Mouse (Mus musculus) B cell, adult 2 months (primary cell): ENCODE data around the gene Calhm5.

ENCODE experiments used
- DNase-seq, 2 experiments: peaks; one replicate each; pipeline ENCODE4 v3.0.0; 2022

Gene Calhm5

GRCm38 (mm10) chr10:34069606-34070005, 26.7 kb downstream of the Calhm5 start:
- no peak for DNase-seq

- no peak for DNase-seq
These were observed 29.7 kb downstream of the Calhm5 start for GRCm38 (mm10) chr10:34066591-34066990.

- DNase-seq = no peak
These were observed 42.3 kb downstream of the Calhm5 start for GRCm38 (mm10) chr10:34053987-34054386.

GRCm38 (mm10) chr10:34044210-34044609, 52.1 kb downstream of the Calhm5 start, which contains the start of gene Calhm4:
TSS of gene Calhm4 (minus strand) at chr10:34044310.
- DNase-seq = no peak
